Mouse (Mus musculus): Measurements from ENCODE around the gene Ldlrap1.

GRCm38 (mm10) chr4:134769081-134769811, 1.4 kb upstream of the Ldlrap1 start:
- TF ChIP-seq CTCF (IDR thresholded peaks at IDR 0.05; ENCODE audit: low read depth): no peak
- no peak for TF ChIP-seq EP300 (IDR thresholded peaks at IDR 0.05; ENCODE audit: low read depth)

Data from heart, postnatal 0 days (tissue).